Mouse (Mus musculus) heart, adult 8-10 months (tissue): ENCODE data around the gene Rap2b. TPM values are rescaled to one million over a fixed set of nuclear protein-coding genes. Genes with fewer than 3 reads are reported as not detected.
A peak's percentile ranks its signal among the peaks of the same experiment; 100 is the strongest.

Source experiments
- DNase-seq: peaks from one replicate; pipeline ENCODE4 v3.0.0; 2022; ENCODE audit warnings: low spot score
- total RNA-seq, 4 experiments: library from RNA; stranded (reverse); gene quantifications; 2 replicates each; pipeline ENCODE4 v1.2.4; 2022

Gene Rap2b
- total RNA-seq = 1 to 10 TPM; 2.0 to 2.8 (median 2.3) TPM

DNA sequence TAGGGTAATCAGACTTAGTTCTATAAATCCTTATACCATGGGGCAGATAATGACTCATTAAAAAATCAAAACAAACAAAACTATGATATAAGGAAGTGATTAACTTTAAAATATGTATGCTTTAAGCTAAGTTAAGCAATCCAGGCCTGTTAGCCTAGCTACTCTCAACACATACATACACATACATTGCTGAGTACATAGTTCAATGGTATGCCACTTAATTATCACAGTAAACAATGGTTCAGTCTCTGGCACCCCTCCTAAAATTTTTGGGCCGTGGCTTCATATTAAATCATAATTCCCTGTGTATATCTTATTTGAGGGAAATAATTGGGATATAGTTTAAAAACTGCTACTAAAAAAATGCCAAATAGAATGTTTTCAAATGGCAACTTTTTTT lies at the start of gene Rap2b:
Gene Rap2b (plus strand): TSS at position 301 of the 400 bp plus-strand sequence.
- no peak for DNase-seq

DNA sequence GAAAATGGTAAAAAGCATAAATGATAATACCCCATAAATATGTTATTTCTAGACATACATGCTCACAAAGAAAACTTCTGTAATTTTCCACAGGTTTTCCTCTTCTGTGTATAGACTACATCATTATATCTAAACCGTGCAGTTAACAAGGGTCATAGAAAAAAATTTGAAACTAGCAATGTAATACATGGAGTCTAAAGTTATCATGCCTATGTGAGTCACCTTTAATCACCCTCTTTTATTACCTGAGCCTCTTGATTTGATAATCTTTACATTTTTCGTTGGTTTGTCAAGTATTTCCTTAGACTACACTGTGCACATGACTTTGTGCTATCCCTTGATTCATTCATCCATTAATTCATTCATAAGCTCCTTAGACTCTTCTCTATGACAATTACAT lies 46.4 kb upstream of the Rap2b start:
- DNase-seq = no peak

GRCm38 (mm10) chr3:61320031-61320430 lies 41.4 kb upstream of the Rap2b start:
- DNase-seq = no peak

GRCm38 (mm10) chr3:61321632-61322031 lies 39.8 kb upstream of the Rap2b start:
- DNase-seq = no peak

DNA sequence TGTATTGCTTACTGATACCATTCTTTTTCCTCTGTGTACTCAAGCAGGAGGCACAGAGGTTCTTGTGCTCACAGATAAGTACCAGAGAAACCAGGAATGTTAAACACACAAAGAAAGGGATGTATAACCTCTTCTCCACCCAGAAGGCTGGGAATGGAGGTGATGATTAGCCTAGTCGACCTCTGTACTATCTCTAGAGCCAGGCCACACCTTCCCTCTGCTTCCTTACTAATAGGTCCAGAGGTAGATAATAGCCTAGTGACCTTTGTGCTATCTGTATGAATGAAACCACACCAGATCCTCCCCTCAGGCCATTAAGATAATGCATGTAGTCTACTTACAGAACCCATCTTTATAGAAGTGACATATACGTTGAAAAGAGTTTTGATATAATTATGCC lies 25.2 kb upstream of the Rap2b start:
- no peak for DNase-seq

DNA sequence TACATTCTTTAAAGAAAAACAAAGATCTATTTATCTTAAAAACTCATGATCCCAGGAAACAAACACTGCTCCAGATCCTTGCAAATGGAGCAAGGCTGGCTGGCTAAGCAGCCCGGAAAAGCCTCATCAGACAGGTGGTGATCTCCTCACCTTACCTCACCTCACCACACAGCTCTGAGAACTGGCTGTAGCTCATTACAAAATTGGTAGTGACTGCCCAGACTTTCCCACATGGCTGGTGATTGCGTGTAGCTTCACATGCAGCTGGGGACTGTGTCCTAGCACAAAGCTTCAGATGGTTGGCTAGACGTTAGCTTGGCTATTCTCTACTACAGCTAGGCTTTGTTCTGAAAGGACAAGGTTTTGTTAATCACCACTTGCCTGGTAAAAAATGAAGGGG lies 24.2 kb upstream of the Rap2b start:
- DNase-seq = no peak

DNA sequence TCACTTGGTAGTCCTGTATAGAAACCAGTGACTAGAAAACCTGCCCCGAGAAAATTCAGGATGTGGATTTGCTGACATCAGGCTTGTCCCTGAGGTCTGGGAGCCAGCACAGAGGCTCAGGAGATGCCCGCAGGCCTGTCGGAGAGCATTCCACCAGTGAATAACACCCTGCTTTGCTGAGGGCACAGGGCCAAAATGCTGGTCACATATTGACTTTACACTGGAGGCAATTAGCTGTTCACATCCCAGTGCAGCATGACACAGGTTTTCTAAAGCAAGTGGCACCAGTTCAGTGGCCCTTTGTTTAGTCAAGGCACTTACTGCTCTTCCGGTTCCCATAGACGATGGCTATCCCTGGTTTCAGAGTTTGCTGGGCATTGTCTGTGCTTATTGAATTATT lies 21.1 kb upstream of the Rap2b start:
- no peak for DNase-seq

GRCm38 (mm10) chr3:61344031-61344430 lies 17.4 kb upstream of the Rap2b start:
- DNase-seq = no peak

DNA sequence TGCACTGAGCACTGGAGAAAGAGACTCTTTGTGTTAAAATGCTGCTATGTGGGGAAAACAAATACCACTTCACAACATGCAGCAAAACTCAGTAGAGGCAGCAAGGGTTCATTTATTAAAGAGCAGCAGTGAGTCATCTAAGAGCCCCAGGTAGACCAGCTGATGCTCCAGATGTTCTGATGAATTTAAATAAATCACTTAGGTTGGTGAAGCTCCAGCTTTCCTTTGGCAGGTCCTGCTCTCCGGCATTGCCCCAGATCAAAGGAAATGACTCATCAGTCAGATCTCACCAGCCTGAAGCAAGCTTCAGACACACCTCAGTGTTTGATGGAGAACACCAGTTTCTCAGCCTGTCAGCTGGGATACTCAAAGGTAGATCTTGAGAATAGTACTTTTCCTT lies 15.8 kb upstream of the Rap2b start:
- no peak for DNase-seq

DNA sequence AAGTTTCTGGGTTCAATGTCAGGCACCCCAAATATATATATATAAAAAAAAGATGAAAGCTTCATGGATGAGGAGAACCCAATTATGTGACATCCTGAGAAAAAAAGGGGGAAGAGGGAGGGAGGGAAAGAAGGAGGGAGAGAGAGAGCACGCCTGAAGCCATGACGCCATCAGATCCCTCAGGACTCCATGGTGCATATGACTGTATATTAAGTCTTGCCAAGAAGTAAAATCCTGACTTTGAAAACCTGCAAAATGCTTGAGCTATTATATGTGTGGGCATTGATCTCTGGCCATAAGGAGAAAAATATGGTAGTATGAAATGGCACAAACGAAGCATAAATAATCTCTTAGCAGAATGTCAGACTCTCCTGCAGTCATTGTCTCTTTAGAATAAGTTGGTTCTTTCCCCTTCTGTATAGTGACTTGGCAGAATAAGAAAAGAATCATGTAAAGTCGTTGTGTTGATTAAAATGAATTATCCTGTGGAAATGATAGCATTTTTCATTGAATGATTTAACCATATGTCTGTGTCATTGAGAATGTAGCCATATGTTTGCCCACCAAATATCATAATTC lies 13.3 kb upstream of the Rap2b start:
- DNase-seq = no peak

- DNase-seq = no peak
These were observed 12.0 kb upstream of the Rap2b start for GRCm38 (mm10) chr3:61349433-61349832.

GRCm38 (mm10) chr3:61355464-61355863 lies 6.0 kb upstream of the Rap2b start:
- DNase-seq = no peak

GRCm38 (mm10) chr3:61358107-61358506 lies 3.3 kb upstream of the Rap2b start:
- DNase-seq = peak; percentile 58

GRCm38 (mm10) chr3:61358756-61359293 lies 2.6 kb upstream of the Rap2b start:
- no peak for DNase-seq

DNA sequence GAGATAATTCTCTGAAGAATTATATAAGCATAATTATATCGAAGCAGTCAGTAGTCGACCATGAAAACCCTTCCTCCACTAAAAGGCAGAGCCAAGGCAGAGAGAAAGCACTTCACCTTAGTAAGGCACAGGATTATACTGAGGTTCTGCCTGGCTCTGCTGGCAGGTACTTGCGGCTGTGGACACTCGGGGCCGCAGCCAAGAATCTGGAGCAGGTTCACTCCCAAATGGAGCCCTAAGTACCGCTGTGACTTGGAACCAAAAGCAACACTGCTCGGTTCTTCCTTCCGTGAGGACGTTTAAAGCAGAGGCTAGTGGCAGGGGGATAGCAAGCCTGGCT lies 1.4 kb downstream of the Rap2b start:
- DNase-seq = no peak

DNA sequence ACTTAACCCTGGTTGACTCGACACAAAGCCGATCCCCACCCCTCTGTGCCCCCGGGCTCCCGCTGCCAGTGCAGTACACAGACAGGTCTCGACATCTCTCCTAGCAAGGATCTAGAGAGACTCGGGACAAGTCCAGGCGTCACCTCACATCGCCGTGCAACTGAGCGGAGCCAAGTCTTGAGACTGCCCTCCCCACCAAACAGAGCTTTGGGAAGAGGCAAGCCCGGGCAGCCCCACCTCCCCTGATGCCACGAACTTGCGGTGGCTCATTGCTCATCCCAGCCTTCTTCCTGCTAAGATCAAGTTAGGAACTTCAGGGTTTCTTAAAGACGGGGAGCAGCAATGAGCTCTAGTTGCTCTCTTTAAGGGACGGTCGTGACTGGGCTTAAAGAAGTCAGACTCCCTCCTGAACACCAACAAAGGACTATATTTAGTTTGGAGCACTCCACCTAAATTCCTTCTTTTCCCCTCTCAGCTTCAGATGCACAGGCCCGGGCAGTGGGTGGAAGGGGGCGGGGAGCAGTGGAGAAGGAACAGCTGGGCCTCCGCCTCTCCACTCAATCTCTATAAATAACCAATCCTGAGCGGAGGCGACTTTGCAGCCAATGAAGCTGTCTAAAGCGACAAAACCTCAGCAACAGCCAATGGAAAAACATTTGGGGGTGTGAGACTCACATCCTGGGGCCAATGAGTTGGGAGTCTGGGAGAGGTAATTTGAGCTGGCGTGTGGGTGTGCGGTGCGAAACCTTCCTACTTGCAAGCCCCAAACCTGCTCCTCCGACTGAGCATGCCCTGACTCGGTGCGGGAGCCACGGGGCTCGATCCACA lies 1.9 kb downstream of the Rap2b start:
- peak; percentile 96 for DNase-seq

DNA sequence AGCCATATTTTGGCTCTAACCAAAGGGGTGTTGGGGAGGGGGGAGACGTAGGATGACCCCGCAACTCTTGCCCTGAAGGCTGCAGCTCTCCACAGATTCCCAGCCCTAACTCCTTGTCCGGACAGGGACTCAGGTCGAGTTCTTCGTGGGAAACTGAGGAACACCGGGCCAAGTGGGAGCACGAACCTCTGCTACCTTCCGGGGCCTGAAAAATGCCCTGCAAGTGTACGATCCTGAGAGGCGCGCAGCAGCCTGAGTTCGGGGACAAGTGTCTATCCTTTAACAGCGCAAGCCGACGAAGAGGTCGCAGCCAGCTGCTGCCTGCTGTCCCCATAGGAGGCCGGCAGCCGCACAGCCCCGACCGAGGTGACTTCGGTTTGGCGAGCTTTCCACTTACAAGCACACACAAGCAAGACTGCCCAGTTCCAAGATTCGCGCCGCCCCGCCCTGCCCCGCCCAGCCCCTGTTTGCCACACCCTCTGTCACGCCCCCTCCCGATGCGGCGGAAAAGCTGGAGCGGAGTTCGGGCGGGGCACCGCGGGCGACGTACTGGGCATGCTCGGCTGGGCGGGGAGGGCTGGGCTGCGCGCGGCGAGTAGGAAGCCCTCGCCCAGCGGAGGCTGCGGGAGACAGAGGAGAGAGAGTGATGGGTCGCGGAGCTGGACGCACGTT lies 2.7 kb downstream of the Rap2b start:
- DNase-seq = peak; percentile 91

- DNase-seq = no peak
These were observed 3.2 kb downstream of the Rap2b start for GRCm38 (mm10) chr3:61364661-61364977.

DNA sequence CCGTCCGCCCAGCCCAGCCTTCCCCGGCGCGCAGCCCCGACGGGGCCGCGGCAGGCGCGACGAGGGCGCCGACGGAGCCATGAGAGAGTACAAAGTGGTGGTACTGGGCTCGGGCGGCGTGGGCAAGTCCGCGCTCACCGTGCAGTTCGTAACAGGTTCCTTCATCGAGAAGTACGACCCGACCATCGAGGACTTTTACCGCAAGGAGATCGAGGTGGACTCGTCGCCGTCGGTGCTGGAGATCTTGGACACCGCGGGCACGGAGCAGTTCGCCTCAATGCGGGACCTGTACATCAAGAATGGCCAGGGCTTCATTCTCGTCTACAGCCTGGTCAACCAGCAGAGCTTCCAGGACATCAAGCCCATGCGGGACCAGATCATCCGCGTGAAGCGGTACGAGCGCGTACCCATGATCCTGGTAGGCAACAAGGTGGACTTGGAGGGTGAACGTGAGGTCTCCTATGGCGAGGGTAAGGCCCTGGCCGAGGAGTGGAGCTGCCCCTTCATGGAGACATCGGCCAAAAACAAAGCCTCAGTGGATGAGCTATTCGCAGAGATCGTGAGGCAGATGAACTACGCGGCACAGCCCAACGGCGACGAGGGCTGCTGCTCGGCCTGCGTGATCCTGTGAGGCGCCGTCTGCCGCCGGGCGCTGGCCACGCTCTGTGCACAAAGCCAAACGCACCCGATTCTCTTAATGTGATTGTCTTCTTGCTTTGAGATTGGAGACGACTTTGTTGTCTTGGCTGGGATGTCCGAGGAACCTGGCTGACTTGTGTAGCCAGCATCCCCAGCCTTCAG lies 3.7 kb downstream of the Rap2b start:
- peak; percentile 31 for DNase-seq

DNA sequence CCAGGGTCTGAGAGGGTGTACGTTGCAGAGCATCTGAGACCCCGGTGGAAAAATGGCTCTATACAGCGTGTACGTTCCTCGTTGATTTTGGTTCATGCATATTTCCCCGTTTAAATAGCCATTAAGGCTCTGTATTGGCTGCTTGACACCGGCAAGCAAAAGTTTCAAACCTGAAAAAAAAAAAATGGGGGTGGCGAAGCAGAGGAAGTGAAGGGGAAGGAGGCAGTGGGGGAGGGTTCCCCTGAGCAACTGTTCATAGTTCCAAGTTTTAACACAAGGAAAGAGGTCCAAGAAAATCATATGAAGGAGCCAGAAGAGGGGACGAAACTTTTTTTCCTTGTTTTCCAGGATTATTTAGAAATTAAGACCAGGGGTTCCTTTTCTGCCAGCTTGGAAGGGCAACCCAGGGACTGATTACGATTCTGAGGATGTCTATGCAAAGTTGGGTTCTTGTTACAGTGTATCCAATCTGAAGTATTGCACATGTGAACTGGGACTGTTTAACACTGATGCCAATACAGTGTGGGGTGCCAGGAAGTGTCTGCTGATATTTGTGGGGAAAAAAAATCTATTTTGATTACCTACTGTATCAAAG lies 4.4 kb downstream of the Rap2b start, which contains the start of gene B430305J03Rik:
Gene B430305J03Rik (minus strand): TSS at position 173 of the 595 bp plus-strand sequence.
- DNase-seq = peak; percentile 18

DNA sequence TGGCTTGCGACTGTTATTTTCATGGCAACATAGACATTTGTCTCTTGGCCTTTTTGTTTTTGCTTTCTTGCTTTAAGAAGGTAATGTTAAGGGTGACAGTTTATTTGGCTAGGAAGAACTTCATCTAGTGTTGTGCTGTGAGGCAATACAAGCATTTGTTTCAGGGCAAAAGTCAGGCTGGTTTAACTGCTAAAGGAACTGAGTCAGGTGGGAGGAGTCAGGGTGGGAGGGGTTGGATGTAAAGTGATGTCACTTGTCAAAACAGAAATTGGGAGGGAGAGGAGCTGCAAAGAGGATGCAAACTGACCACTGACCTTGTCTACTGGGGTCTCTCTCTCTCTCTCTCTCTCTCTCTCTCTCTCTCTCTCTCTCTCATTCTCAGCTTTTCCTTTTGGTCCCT lies 7.0 kb downstream of the Rap2b start:
- DNase-seq = no peak

DNA sequence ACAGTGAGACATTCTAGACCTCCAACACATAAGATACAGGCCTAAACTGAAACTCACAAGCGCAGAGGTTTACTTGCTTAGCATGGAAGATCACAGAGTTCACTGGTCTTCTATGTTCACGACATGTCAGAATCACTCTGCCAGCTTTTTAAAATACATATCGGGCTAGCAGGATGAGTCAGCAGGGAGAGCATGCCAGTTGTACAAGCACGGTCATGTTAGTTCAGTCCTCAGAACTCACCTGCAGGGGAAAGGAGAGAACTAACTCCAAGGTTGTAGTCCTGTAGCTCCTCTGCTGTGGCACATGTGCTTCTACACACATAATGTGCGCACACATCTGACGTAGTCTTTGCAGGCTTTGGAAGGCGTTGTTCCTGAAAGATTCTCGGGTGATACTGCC lies 14.6 kb downstream of the Rap2b start:
- DNase-seq = no peak
